16 mouse cellular contexts compared by ENCODE assay signal in genomic region chr14:17906931-17907330, GRCm38 (mm10).
"Had no signal": no experiment of that assay in that cellular context is flagged by ENCODE, and none has a peak within 500 bp of the region (broad histone marks: within the 10 kb centered on the region; RNA-seq: fewer than 3 reads in every experiment).

No protein-coding gene starts in this region.

- DNase-seq: kidney, adult 11 months; kidney, adult 8-10 months; kidney, postnatal 10 days; kidney, postnatal 36 days; layer of hippocampus, adult 9-11 months; liver, embryonic 13.5 days; lung, adult 2 months; lung, postnatal 14 days; lung, postnatal 4 days; midbrain, embryonic 14.5 days; right cerebral cortex, postnatal 4 days; thymus, postnatal 25 days had no signal

- H3K9me3 ChIP-seq: intestine, embryonic 15.5 days; kidney, embryonic 15.5 days; liver, embryonic 13.5 days had no signal

- H3K27me3 ChIP-seq: intestine, embryonic 15.5 days; kidney, embryonic 15.5 days; liver, embryonic 13.5 days had no signal

- H3K9ac ChIP-seq: intestine, embryonic 15.5 days; kidney, embryonic 15.5 days; liver, embryonic 13.5 days had no signal

- H3K4me2 ChIP-seq: intestine, embryonic 15.5 days; kidney, embryonic 15.5 days; liver, embryonic 13.5 days; midbrain, embryonic 11.5 days had no signal

- ATAC-seq: intestine, embryonic 15.5 days had no signal

- H3K4me1 ChIP-seq: intestine, embryonic 15.5 days; kidney, embryonic 15.5 days; liver, embryonic 13.5 days had no signal

- H3K36me3 ChIP-seq: intestine, embryonic 15.5 days; kidney, embryonic 15.5 days; liver, embryonic 13.5 days had no signal

- H3K4me3 ChIP-seq: intestine, embryonic 15.5 days; kidney, embryonic 15.5 days; liver, embryonic 13.5 days had no signal

- H3K27ac ChIP-seq: intestine, embryonic 15.5 days; kidney, embryonic 15.5 days; liver, embryonic 13.5 days; stomach, postnatal 0 days had no signal
